Mouse (Mus musculus): ENCODE measurements at regions not wholly inside any gene's neighbourhood (a gene's known extent, or its start where the extent isn't known, plus 50 kb on each side); places are given as distances from the start of the nearest gene placed in this dataset.

GRCm38 (mm10) chrX:82741478-82741877 lies 207.2 kb upstream of the Dmd start:
- no peaks in the 10 kb centered on the region for H3K36me3 ChIP-seq
- no peaks in the 10 kb centered on the region for H3K9me3 ChIP-seq
- no peak overlapping the region for H3K4me2 ChIP-seq
- no peak for ATAC-seq (ENCODE audit: insufficient read depth, low FRiP score, low read depth)
- H3K27ac ChIP-seq = no peak overlapping the region
- no peaks in the 10 kb centered on the region for H3K27me3 ChIP-seq (replicated peaks)
- H3K9ac ChIP-seq = no peak overlapping the region
- H3K4me1 ChIP-seq = no peaks in the 10 kb centered on the region
- no peak overlapping the region for H3K4me3 ChIP-seq (replicated peaks)

GRCm38 (mm10) chrX:82764204-82764603 lies 184.5 kb upstream of the Dmd start:
- Histone ChIP-seq H3K27me3 (replicated peaks) (no peaks in the 10 kb centered on the region), H3K36me3 (no peaks in the 10 kb centered on the region), H3K27ac (no peak overlapping the region), H3K4me3 (replicated peaks) (no peak overlapping the region), H3K9me3 (no peaks in the 10 kb centered on the region), H3K4me2 (no peak overlapping the region), H3K4me1 (no peaks in the 10 kb centered on the region), H3K9ac (no peak overlapping the region)
- ATAC-seq (ENCODE audit: insufficient read depth, low FRiP score, low read depth) = no peak
- WGBS = 59% methylated on average over 2 of the region's 2 CpGs

GRCm38 (mm10) chrX:82809171-82809570 lies 139.5 kb upstream of the Dmd start:
- no peak for ATAC-seq (ENCODE audit: insufficient read depth, low FRiP score, low read depth)
- no peak overlapping the region for H3K27ac ChIP-seq
- H3K27me3 ChIP-seq (replicated peaks) = no peaks in the 10 kb centered on the region
- no peaks in the 10 kb centered on the region for H3K4me1 ChIP-seq
- H3K4me2 ChIP-seq = no peak overlapping the region
- no peaks in the 10 kb centered on the region for H3K9me3 ChIP-seq
- no peak overlapping the region for H3K9ac ChIP-seq
- 37% methylated on average over 2 of the region's 2 CpGs for WGBS
- H3K4me3 ChIP-seq (replicated peaks) = no peak overlapping the region
- H3K36me3 ChIP-seq = no peaks in the 10 kb centered on the region

- Histone ChIP-seq H3K9me3 (no peaks in the 10 kb centered on the region), H3K4me1 (no peaks in the 10 kb centered on the region), H3K4me3 (replicated peaks) (peak overlapping the region; percentile 28), H3K27me3 (replicated peaks) (no peaks in the 10 kb centered on the region), H3K4me2 (peak overlapping the region; percentile 37), H3K27ac (no peak overlapping the region), H3K36me3 (no peaks in the 10 kb centered on the region), H3K9ac (no peak overlapping the region)
- ATAC-seq (ENCODE audit: insufficient read depth, low FRiP score, low read depth) = no peak
- 26% methylated on average over 11 of the region's 11 CpGs for WGBS
Observed at GRCm38 (mm10) chrX:82814618-82815017, 134.1 kb upstream of the Dmd start.

- Histone ChIP-seq H3K9me3 (no peaks in the 10 kb centered on the region), H3K27ac (no peak overlapping the region), H3K4me1 (no peaks in the 10 kb centered on the region), H3K36me3 (no peaks in the 10 kb centered on the region), H3K9ac (no peak overlapping the region), H3K4me2 (no peak overlapping the region), H3K27me3 (replicated peaks) (no peaks in the 10 kb centered on the region), H3K4me3 (replicated peaks) (no peak overlapping the region)
- no peak for ATAC-seq (ENCODE audit: insufficient read depth, low FRiP score, low read depth)
- WGBS = 45% methylated on average over 4 of the region's 4 CpGs
Observed at GRCm38 (mm10) chrX:82817045-82817444, 131.6 kb upstream of the Dmd start.

GRCm38 (mm10) chrX:82823606-82824005 lies 125.1 kb upstream of the Dmd start:
- H3K4me1 ChIP-seq = no peaks in the 10 kb centered on the region
- H3K9me3 ChIP-seq = no peaks in the 10 kb centered on the region
- H3K4me3 ChIP-seq (replicated peaks) = no peak overlapping the region
- H3K27me3 ChIP-seq (replicated peaks) = no peaks in the 10 kb centered on the region
- H3K36me3 ChIP-seq = no peaks in the 10 kb centered on the region
- H3K4me2 ChIP-seq = no peak overlapping the region
- no peak for ATAC-seq (ENCODE audit: insufficient read depth, low FRiP score, low read depth)
- H3K9ac ChIP-seq = no peak overlapping the region
- 44% methylated on average over 5 of the region's 5 CpGs for WGBS
- H3K27ac ChIP-seq = no peak overlapping the region

- 29% methylated on average over 1 of the region's 1 CpGs for WGBS
- Histone ChIP-seq H3K36me3 (no peaks in the 10 kb centered on the region), H3K4me2 (no peak overlapping the region), H3K9me3 (no peaks in the 10 kb centered on the region), H3K4me3 (replicated peaks) (no peak overlapping the region), H3K27ac (no peak overlapping the region), H3K9ac (no peak overlapping the region), H3K4me1 (no peaks in the 10 kb centered on the region), H3K27me3 (replicated peaks) (no peaks in the 10 kb centered on the region)
- no peak for ATAC-seq (ENCODE audit: insufficient read depth, low FRiP score, low read depth)
Observed at GRCm38 (mm10) chrX:82866116-82866515, 82.6 kb upstream of the Dmd start.

Measured in stomach, embryonic 15.5 days (tissue).